Mouse (Mus musculus) frontal cortex, postnatal 14 days (tissue): ENCODE data around the gene Slc38a8.

Source experiments
- DNase-seq, 2 experiments: peaks; one replicate each; pipeline ENCODE4 v3.0.0; 2022; ENCODE audit warnings: low spot score in 2 of 2

Gene Slc38a8

GRCm38 (mm10) chr8:119438876-119439275 lies 62.6 kb downstream of the Slc38a8 start:
- no peak for DNase-seq

- DNase-seq, result no peak
Measured at GRCm38 (mm10) chr8:119437506-119437905, 64.0 kb downstream of the Slc38a8 start.

GRCm38 (mm10) chr8:119436933-119437332 lies 64.6 kb downstream of the Slc38a8 start:
- no peak for DNase-seq

GRCm38 (mm10) chr8:119436331-119436730 lies 65.2 kb downstream of the Slc38a8 start:
- no peak for DNase-seq

GRCm38 (mm10) chr8:119435527-119435926 lies 66.0 kb downstream of the Slc38a8 start:
- no peak for DNase-seq

GRCm38 (mm10) chr8:119434569-119434968 lies 66.9 kb downstream of the Slc38a8 start:
- no peak for DNase-seq

GRCm38 (mm10) chr8:119433582-119434174 lies 67.8 kb downstream of the Slc38a8 start, which contains the start of gene Osgin1:
Gene Osgin1 (plus strand): TSS chr8:119434124.
- no peak for DNase-seq

GRCm38 (mm10) chr8:119432372-119432771 lies 69.1 kb downstream of the Slc38a8 start:
- DNase-seq, result no peak

- DNase-seq, result no peak
Measured at GRCm38 (mm10) chr8:119430690-119431089, 70.8 kb downstream of the Slc38a8 start.

GRCm38 (mm10) chr8:119430250-119430649 lies 71.2 kb downstream of the Slc38a8 start:
- DNase-seq, result no peak
